Mouse (Mus musculus): Measurements from ENCODE around the gene Gm29797. TPM values are rescaled to one million over a fixed set of nuclear protein-coding genes. Genes with fewer than 3 reads are reported as not detected.
A peak's percentile ranks its signal among the peaks of the same experiment; 100 is the strongest.

Gm29797 gene
- polyA plus RNA-seq, 1 experiment, result not detected

GRCm38 (mm10) chr2:181658930-181659555, 2.2 kb downstream of the Gm29797 start:
- H3ac ChIP-seq (ENCODE audit: control insufficient read depth, insufficient read length), result no peak overlapping the region
- TF ChIP-seq SRF (IDR thresholded peaks at IDR 0.05; ENCODE audit: control insufficient read depth, insufficient read length, low read depth), result no peak
- peak; percentile 21 for TF ChIP-seq POLR2AphosphoS2 (IDR thresholded peaks at IDR 0.05; ENCODE audit: insufficient read length, low read depth)
- H3K4me2 ChIP-seq (ENCODE audit: low read depth), result no peak overlapping the region
- H3K79me2 ChIP-seq (ENCODE audit: control insufficient read depth, insufficient read depth), result no peaks in the 10 kb centered on the region
- peaks cover 20% of the 10 kb centered on the region for H3K36me3 ChIP-seq (ENCODE audit: control insufficient read depth, insufficient read depth)
- H3K27me3 ChIP-seq (ENCODE audit: control insufficient read depth, insufficient read depth, insufficient read length), result no peaks in the 10 kb centered on the region
- no peak overlapping the region for H3K4me3 ChIP-seq

GRCm38 (mm10) chr2:181659609-181660055, 2.8 kb downstream of the Gm29797 start:
- TF ChIP-seq MAX (IDR thresholded peaks at IDR 0.05; ENCODE audit: low read depth), result no peak
- no peak for TF ChIP-seq REST (IDR thresholded peaks at IDR 0.05; ENCODE audit: insufficient read depth, insufficient read length)
- no peak for TF ChIP-seq POLR2A (IDR thresholded peaks at IDR 0.05; ENCODE audit: insufficient read length, low read depth)
- no peak for TF ChIP-seq TCF12 (IDR thresholded peaks at IDR 0.05; ENCODE audit: insufficient read depth, poor library complexity, severe bottlenecking)
- no peak for TF ChIP-seq SRF (IDR thresholded peaks at IDR 0.05; ENCODE audit: control insufficient read depth, insufficient read length, low read depth)
- no peak for TF ChIP-seq USF1 (IDR thresholded peaks at IDR 0.05; ENCODE audit: low read depth)
- no peak for TF ChIP-seq MYOD1 (IDR thresholded peaks at IDR 0.05; ENCODE audit: control insufficient read depth in 1 of 3, insufficient read length in 2 of 3, low read depth in 2 of 3)
- TF ChIP-seq CEBPB (IDR thresholded peaks at IDR 0.05; ENCODE audit: insufficient read depth, poor library complexity, severe bottlenecking), result no peak
- TF ChIP-seq MYOG (IDR thresholded peaks at IDR 0.05; ENCODE audit: control insufficient read depth in 1 of 3, insufficient read depth in 1 of 3, insufficient read length in 2 of 3, low read depth in 2 of 3), result no peak
- no peak for TF ChIP-seq E2F4 (IDR thresholded peaks at IDR 0.05; ENCODE audit: insufficient read depth)
- TF ChIP-seq TCF3 (IDR thresholded peaks at IDR 0.05; ENCODE audit: insufficient read length, low read depth), result no peak
- TF ChIP-seq POLR2AphosphoS2 (IDR thresholded peaks at IDR 0.05; ENCODE audit: insufficient read length, low read depth), result no peak
- Histone ChIP-seq H3K79me2 (ENCODE audit: control insufficient read depth, insufficient read depth) (no peaks in the 10 kb centered on the region), H3K4me3 (no peak overlapping the region), H3K4me2 (ENCODE audit: low read depth) (no peak overlapping the region), H3K27me3 (ENCODE audit: control insufficient read depth, insufficient read depth, insufficient read length) (no peaks in the 10 kb centered on the region), H3K36me3 (ENCODE audit: control insufficient read depth, insufficient read depth) (peaks cover 15% of the 10 kb centered on the region), H3ac (ENCODE audit: control insufficient read depth, insufficient read length) (no peak overlapping the region)

GRCm38 (mm10) chr2:181662620-181663297, 5.9 kb downstream of the Gm29797 start:
- Histone ChIP-seq H3K79me2 (ENCODE audit: control insufficient read depth, insufficient read depth) (no peaks in the 10 kb centered on the region), H3ac (ENCODE audit: control insufficient read depth, insufficient read length) (no peak overlapping the region), H3K4me2 (ENCODE audit: low read depth) (no peak overlapping the region), H3K4me3 (no peak overlapping the region), H3K36me3 (ENCODE audit: control insufficient read depth, insufficient read depth) (no peaks in the 10 kb centered on the region), H3K27me3 (ENCODE audit: control insufficient read depth, insufficient read depth, insufficient read length) (peaks cover 3% of the 10 kb centered on the region)
- TF ChIP-seq POLR2AphosphoS2 (IDR thresholded peaks at IDR 0.05; ENCODE audit: insufficient read length, low read depth), result no peak
- TF ChIP-seq MYOG (IDR thresholded peaks at IDR 0.05; ENCODE audit: control insufficient read depth in 1 of 3, insufficient read depth in 1 of 3, insufficient read length in 2 of 3, low read depth in 2 of 3), result no peak
- TF ChIP-seq MAX (IDR thresholded peaks at IDR 0.05; ENCODE audit: low read depth), result no peak
- TF ChIP-seq USF1 (IDR thresholded peaks at IDR 0.05; ENCODE audit: low read depth), result no peak
- TF ChIP-seq REST (IDR thresholded peaks at IDR 0.05; ENCODE audit: insufficient read depth, insufficient read length), result no peak

GRCm38 (mm10) chr2:181663298-181663630, 6.4 kb downstream of the Gm29797 start:
- TF ChIP-seq MAX (IDR thresholded peaks at IDR 0.05; ENCODE audit: low read depth) (no peak), POLR2A (IDR thresholded peaks at IDR 0.05; ENCODE audit: insufficient read length, low read depth) (no peak), SRF (IDR thresholded peaks at IDR 0.05; ENCODE audit: control insufficient read depth, insufficient read length, low read depth) (no peak), CEBPB (IDR thresholded peaks at IDR 0.05; ENCODE audit: insufficient read depth, poor library complexity, severe bottlenecking) (no peak)
- no peaks in the 10 kb centered on the region for H3K79me2 ChIP-seq (ENCODE audit: control insufficient read depth, insufficient read depth)
- H3K27me3 ChIP-seq (ENCODE audit: control insufficient read depth, insufficient read depth, insufficient read length), result peaks cover 3% of the 10 kb centered on the region

GRCm38 (mm10) chr2:181670285-181670912, 13.6 kb downstream of the Gm29797 start:
- Histone ChIP-seq H3K27me3 (ENCODE audit: control insufficient read depth, insufficient read depth, insufficient read length) (peaks cover 36% of the 10 kb centered on the region), H3K4me3 (no peak overlapping the region), H3ac (ENCODE audit: control insufficient read depth, insufficient read length) (no peak overlapping the region), H3K79me2 (ENCODE audit: control insufficient read depth, insufficient read depth) (no peaks in the 10 kb centered on the region), H3K36me3 (ENCODE audit: control insufficient read depth, insufficient read depth) (no peaks in the 10 kb centered on the region), H3K4me2 (ENCODE audit: low read depth) (peak overlapping the region; percentile 12)
- TF ChIP-seq TCF12 (IDR thresholded peaks at IDR 0.05; ENCODE audit: insufficient read depth, poor library complexity, severe bottlenecking), result no peak
- no peak for TF ChIP-seq MYOD1 (IDR thresholded peaks at IDR 0.05; ENCODE audit: control insufficient read depth in 1 of 3, insufficient read length in 2 of 3, low read depth in 2 of 3)
- no peak for TF ChIP-seq TCF3 (IDR thresholded peaks at IDR 0.05; ENCODE audit: insufficient read length, low read depth)
- no peak for TF ChIP-seq SRF (IDR thresholded peaks at IDR 0.05; ENCODE audit: control insufficient read depth, insufficient read length, low read depth)
- no peak for TF ChIP-seq MYOG (IDR thresholded peaks at IDR 0.05; ENCODE audit: control insufficient read depth in 1 of 3, insufficient read depth in 1 of 3, insufficient read length in 2 of 3, low read depth in 2 of 3)
- TF ChIP-seq CEBPB (IDR thresholded peaks at IDR 0.05; ENCODE audit: insufficient read depth, poor library complexity, severe bottlenecking), result no peak
- TF ChIP-seq REST (IDR thresholded peaks at IDR 0.05; ENCODE audit: insufficient read depth, insufficient read length), result no peak
- TF ChIP-seq MAX (IDR thresholded peaks at IDR 0.05; ENCODE audit: low read depth), result no peak
- TF ChIP-seq POLR2AphosphoS2 (IDR thresholded peaks at IDR 0.05; ENCODE audit: insufficient read length, low read depth), result no peak
- no peak for TF ChIP-seq E2F4 (IDR thresholded peaks at IDR 0.05; ENCODE audit: insufficient read depth)

More at GRCm38 (mm10) chr2:181663298-181663630, 6.4 kb downstream of the Gm29797 start:
- H3ac ChIP-seq (ENCODE audit: control insufficient read depth, insufficient read length), result no peak overlapping the region
- no peak overlapping the region for H3K4me2 ChIP-seq (ENCODE audit: low read depth)
- no peak overlapping the region for H3K4me3 ChIP-seq
- no peaks in the 10 kb centered on the region for H3K36me3 ChIP-seq (ENCODE audit: control insufficient read depth, insufficient read depth)
